Mouse (Mus musculus) ovary, adult 18-20 months (tissue): ENCODE results near the gene Arap1.

ENCODE experiments used
- DNase-seq: peaks from one replicate; pipeline ENCODE4 v3.0.0; 2022; ENCODE audit warnings: low spot score, mixed read lengths

Arap1 gene

DNA sequence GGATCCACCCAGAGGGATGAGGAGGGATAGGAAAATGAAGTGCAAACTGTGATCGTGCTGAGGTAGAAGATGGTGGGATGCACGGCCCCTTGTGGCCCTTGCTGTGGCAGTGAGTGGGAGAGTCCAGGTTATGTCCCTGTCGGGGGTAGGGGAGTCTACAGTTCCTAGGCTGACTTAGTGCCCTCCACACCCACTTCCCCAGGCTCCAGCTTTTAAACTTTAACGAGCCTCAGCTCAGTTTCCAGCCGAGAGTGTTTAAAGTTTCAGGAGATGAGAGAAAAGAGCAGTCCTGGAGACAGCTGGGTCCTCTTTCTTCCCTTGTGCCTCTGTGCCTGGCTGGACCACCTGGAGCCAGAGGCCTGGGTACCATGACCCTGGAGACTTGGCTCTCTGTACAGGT lies 20.6 kb upstream of the Arap1 start:
- DNase-seq: no peak

DNA sequence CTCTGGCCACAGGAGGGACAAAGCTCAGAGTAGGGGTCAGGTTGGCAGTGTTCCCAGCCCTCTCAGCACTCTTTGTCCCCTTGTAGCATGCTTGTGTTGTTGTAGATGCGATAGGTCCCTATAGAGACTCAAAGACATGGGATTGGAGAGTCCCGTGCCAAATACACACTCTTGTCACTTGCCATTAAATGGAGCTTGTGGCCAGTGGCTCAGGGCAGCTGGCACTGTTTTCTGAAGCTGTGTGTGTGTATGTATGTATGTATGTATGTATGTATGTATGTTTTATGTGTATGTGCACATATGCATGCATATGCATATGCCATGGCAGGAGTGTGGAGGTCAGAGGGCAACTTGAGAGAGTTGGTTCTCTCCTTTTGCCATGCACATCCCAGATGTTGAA lies 20.1 kb upstream of the Arap1 start:
- no peak for DNase-seq

DNA sequence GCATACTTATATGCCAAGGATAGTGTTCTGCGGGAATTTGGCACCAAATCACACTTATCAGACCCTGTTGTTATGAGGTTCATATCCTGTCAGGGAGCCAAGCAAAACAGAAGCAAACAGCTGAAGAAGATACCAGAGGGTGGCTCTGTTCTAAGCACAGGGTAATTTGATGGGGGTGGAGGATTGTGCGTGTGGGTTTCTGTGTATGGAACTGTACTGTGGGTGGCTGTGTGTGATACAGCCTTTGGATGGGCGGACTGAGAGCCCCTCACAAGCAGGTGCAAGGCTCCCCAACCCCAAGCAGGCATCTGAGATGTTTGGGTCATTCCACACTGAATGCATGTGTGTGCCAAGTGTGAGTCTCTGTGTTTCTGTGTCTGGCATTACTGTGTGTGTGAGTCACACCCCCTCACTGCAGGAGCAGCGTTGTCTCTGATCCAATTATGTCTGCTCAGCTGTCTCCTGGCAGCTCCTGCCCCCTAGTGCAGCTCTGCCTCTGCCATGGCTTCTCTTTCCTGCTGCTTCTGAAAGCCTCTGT lies 19.2 kb upstream of the Arap1 start:
- no peak for DNase-seq

DNA sequence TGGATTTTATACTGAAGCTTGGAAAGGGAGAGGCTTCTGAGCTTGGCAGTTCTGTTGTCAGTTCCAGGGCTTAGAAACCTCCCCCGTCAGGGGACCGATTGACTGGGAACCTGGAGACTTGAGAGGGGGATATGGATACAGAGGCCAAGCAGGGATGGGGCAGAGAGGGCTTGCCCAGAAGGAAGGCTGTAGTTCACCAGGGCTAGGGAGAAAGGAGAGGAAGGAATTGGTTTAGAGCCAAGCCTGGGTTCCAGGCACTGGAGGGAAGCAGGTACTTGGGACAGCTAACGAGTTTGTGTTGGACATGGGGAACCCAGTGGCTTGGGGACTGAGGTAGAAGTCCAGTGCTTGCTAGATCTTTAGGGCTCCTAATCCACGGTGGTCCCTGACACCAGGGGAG lies 18.3 kb upstream of the Arap1 start:
- no peak for DNase-seq

- no peak for DNase-seq
Measured at GRCm38 (mm10) chr7:101330074-101330840, 17.6 kb upstream of the Arap1 start.

GRCm38 (mm10) chr7:101330841-101331173 lies 17.1 kb upstream of the Arap1 start:
- no peak for DNase-seq

GRCm38 (mm10) chr7:101332045-101332831 lies 15.6 kb upstream of the Arap1 start:
- DNase-seq: no peak

- no peak for DNase-seq
Measured at GRCm38 (mm10) chr7:101335228-101335627, 12.6 kb upstream of the Arap1 start.

DNA sequence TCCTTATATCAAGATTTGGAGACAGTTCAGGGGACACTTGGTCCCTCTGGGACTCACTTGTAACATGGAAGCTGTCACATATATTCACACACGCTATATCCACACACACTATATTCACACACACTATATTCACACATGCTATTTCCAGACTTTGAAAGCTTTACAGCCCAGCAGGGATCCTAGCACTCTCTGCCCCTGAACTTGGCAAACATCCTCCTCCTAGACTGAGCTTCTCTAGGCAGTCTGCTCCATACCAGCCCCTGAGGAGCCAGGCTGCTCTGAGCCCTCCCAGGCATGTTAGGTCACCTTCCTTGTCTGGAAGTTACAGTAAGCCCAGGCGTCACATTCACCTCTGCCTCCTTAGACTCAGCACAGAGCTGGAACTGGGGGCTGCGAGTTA lies 11.2 kb upstream of the Arap1 start:
- DNase-seq: no peak

DNA sequence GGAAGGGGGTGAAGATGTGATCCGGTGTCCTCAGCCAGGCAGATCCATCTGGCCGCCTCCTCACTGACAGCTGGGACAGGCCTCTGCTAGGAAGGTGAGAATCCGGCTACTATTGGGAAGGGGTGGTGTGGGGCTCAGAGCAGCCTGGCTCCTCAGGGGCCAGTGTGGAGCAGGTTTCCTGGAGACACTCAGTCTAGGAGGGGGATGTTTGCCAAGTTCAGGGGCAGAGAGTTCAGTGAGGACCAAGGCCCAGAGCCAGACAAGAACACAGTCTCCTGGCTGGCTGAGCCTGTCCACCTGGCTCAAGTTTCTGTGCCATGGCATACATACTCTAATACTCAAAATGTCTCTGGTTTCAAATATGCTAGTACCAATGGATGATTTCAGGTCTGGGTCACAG lies 10.5 kb upstream of the Arap1 start:
- DNase-seq: no peak

GRCm38 (mm10) chr7:101341405-101341804 lies 6.5 kb upstream of the Arap1 start:
- DNase-seq: no peak

DNA sequence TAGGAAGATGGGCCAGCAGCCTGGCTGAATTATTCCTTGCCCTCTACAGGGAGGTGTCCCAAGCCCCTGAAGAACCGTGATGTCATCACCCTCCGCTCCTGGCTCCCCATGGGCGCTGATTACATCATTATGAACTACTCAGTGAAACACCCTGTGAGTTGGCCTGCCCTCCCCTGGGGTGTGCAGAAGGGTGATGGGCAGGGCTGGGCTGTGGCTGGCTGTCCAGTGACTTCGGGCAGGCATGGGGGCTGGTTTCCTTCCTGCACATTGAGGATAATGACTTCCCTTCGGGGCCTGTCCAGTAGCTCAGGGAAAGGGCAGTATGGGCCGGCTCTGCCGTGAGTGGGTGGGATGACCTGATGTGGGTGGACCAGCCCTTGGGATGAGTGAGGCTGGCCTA lies 4.7 kb upstream of the Arap1 start:
- DNase-seq: no peak

DNA sequence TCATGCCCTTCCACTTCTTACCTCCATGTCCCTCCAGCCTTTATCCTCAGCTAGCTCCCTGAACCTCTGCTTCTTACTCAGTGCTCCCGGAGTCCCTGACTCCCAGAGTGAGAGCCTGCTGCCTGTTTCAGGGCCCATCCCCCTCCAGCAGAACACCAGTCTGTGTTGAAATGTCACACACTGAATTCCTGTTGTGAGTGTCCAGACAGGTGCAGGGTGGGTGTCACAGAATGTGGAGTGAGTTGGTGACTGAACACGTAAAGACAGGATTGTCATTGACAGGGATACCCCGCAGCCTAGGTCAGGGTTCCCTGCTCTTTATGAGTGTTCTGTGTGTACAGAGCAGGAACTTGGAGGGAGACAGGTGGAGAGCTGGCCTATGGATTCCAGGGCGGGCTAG lies 3.0 kb upstream of the Arap1 start:
- DNase-seq: no peak

GRCm38 (mm10) chr7:101346991-101347390 lies 876 bp upstream of the Arap1 start:
- DNase-seq: no peak

GRCm38 (mm10) chr7:101348312-101348711 lies 445 bp downstream of the Arap1 start:
- DNase-seq: no peak

DNA sequence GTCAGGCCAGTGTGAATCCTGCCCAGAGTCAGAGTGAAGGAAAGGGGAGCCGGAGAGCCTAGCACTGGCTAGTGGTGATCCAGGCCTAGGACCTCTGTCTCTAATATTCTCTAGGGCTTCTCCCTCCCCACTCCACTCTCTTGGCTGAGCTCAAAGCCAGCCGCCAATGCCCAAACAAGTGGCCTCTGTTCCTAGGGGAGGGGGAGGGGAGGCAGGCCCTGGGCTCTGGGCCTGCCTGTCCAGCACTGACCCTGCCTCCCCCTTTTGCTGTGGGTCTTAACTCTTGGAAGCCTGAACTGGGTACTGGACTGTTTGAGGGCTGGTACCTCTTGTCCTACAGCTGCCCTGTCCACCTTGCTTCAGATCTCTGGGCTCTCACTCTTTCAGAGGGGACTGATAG lies 2.0 kb downstream of the Arap1 start:
- no peak for DNase-seq

GRCm38 (mm10) chr7:101352404-101352803 lies 4.5 kb downstream of the Arap1 start:
- no peak for DNase-seq

GRCm38 (mm10) chr7:101354423-101354822 lies 6.6 kb downstream of the Arap1 start:
- no peak for DNase-seq

GRCm38 (mm10) chr7:101355551-101356100 lies 7.8 kb downstream of the Arap1 start:
- no peak for DNase-seq

GRCm38 (mm10) chr7:101356868-101357267 lies 9.0 kb downstream of the Arap1 start:
- no peak for DNase-seq

DNA sequence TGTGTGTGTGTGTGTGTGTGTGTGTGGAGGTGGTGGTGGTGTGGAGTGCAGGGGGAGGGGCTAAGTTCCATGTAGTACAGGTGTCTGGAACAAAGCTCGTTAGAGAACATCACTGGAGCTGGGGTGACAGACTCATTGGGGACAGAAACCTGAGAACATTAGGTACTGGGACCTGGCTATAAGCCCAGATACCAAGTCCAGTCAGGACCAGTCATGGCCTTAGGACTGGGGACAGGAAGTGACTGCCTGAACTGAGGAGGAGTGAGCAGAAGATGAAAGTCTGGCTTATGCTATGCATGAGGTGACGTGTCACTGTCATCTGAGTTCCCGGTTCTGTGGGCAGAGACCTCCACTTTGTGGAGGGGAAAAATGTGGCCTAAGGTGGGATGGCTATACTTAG lies 12.5 kb downstream of the Arap1 start:
- DNase-seq: no peak

DNA sequence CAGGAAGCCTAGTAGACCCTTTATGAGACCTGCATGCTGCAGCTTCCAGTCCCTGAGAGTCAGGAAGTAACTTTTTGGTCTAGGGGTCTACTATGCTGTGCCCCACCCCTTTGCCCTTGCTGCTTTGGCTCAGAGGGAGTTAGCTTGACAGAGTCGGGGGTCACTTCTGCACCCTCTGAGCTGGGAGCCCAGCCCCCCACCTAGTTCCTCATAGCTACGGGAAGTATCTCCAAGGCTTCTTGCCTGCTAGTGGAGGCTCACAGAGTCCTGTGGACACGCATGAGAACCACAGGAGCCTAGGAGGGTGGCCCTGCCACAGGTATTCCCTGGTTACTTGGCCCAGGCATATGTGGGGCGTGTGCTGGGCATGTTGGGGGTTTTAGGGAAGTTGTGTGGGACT lies 13.2 kb downstream of the Arap1 start:
- DNase-seq: no peak

DNA sequence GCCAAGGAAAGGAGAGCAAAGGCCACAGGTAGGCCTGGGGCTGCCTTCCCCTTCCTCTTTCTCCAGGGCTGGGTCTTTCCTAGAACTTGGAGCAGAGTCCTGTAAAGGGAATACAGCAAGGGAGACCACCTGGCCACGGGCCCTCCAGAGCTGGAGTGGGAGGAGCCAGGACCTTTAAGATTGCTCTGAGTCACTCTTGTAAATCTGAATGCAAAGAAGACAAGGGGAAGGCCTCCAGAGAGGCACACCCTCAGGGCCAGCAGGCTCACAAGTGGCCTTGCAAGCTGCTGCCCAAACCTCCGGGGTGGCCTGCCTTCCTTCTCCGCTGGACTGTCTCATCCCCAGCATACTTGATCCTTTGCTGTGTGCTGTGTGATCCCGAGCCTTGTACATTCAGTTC lies 13.9 kb downstream of the Arap1 start:
- no peak for DNase-seq
